Mouse (Mus musculus): ENCODE measurements around the gene Grip1. TPM values are rescaled to one million over a fixed set of nuclear protein-coding genes. Genes with fewer than 3 reads are reported as not detected.

Grip1 gene
- polyA plus RNA-seq, 1 experiment from 2014 or later = 3.1 TPM

- Histone ChIP-seq H3K27ac (no peak overlapping the region), H3K36me3 (no peaks in the 10 kb centered on the region), H3K4me3 (no peak overlapping the region), H3K4me2 (no peak overlapping the region), H3K27me3 (no peaks in the 10 kb centered on the region), H3K9me3 (no peaks in the 10 kb centered on the region), H3K4me1 (no peaks in the 10 kb centered on the region), H3K9ac (no peak overlapping the region)
- 91% methylated on average over 7 of the region's 7 CpGs for WGBS
- ATAC-seq (ENCODE audit: insufficient number of reproducible peaks, low FRiP score, low TSS enrichment, low read depth) = no peak
These were observed 17.8 kb upstream of the Grip1 start for GRCm38 (mm10) chr10:119435818-119436217.

- no peak overlapping the region for H3K27ac ChIP-seq
- no peaks in the 10 kb centered on the region for H3K9me3 ChIP-seq
- no peak overlapping the region for H3K9ac ChIP-seq
- no peak overlapping the region for H3K4me2 ChIP-seq
- no peaks in the 10 kb centered on the region for H3K4me1 ChIP-seq
- no peak overlapping the region for H3K4me3 ChIP-seq
- no peaks in the 10 kb centered on the region for H3K36me3 ChIP-seq
- 72% methylated on average over 3 of the region's 3 CpGs for WGBS
- H3K27me3 ChIP-seq = no peaks in the 10 kb centered on the region
- ATAC-seq (ENCODE audit: insufficient number of reproducible peaks, low FRiP score, low TSS enrichment, low read depth) = no peak
These were observed 16.3 kb upstream of the Grip1 start for GRCm38 (mm10) chr10:119437319-119437718.

- no peaks in the 10 kb centered on the region for H3K27me3 ChIP-seq
- H3K36me3 ChIP-seq = no peaks in the 10 kb centered on the region
- H3K4me3 ChIP-seq = no peak overlapping the region
- no peaks in the 10 kb centered on the region for H3K9me3 ChIP-seq
- H3K27ac ChIP-seq = no peak overlapping the region
- no peaks in the 10 kb centered on the region for H3K4me1 ChIP-seq
- H3K4me2 ChIP-seq = no peak overlapping the region
- no peak overlapping the region for H3K9ac ChIP-seq
- 44% methylated on average over 6 of the region's 6 CpGs for WGBS
- ATAC-seq (ENCODE audit: insufficient number of reproducible peaks, low FRiP score, low TSS enrichment, low read depth) = no peak
These were observed 11.9 kb upstream of the Grip1 start for GRCm38 (mm10) chr10:119441743-119442142.

GRCm38 (mm10) chr10:119447392-119447914 is 6.2 kb upstream of the Grip1 start:
- Histone ChIP-seq H3K27ac (no peak overlapping the region), H3K4me2 (no peak overlapping the region), H3K27me3 (peaks cover 2% of the 10 kb centered on the region; the same call in 1 of the 2 replicates), H3K36me3 (no peaks in the 10 kb centered on the region), H3K9ac (no peak overlapping the region), H3K4me3 (no peak overlapping the region), H3K9me3 (no peaks in the 10 kb centered on the region), H3K4me1 (peaks cover under 1% of the 10 kb centered on the region; the same call in 1 of the 2 replicates)
- ATAC-seq (ENCODE audit: insufficient number of reproducible peaks, low FRiP score, low TSS enrichment, low read depth) = no peak
- whole genome bisulfite sequencing = 81% methylated on average over 14 of the region's 14 CpGs

GRCm38 (mm10) chr10:119447930-119448329 is 5.7 kb upstream of the Grip1 start:
- H3K4me3 ChIP-seq = no peak overlapping the region
- no peak overlapping the region for H3K27ac ChIP-seq
- H3K4me1 ChIP-seq = peaks cover 5% of the 10 kb centered on the region
- no peak overlapping the region for H3K4me2 ChIP-seq
- no peak overlapping the region for H3K9ac ChIP-seq
- H3K36me3 ChIP-seq = no peaks in the 10 kb centered on the region
- WGBS = 90% methylated on average over 3 of the region's 3 CpGs
- ATAC-seq (ENCODE audit: insufficient number of reproducible peaks, low FRiP score, low TSS enrichment, low read depth) = no peak
- H3K9me3 ChIP-seq = no peaks in the 10 kb centered on the region
- H3K27me3 ChIP-seq = peaks cover 6% of the 10 kb centered on the region; the same call in 1 of the 2 replicates

GRCm38 (mm10) chr10:119452698-119453097 is 932 bp upstream of the Grip1 start:
- H3K4me3 ChIP-seq = peak overlapping the region; percentile 72
- H3K27me3 ChIP-seq = peaks cover 7% of the 10 kb centered on the region; the same call in 1 of the 2 replicates
- H3K4me1 ChIP-seq = peaks cover 20% of the 10 kb centered on the region
- H3K36me3 ChIP-seq = no peaks in the 10 kb centered on the region
- peak overlapping the region; percentile 99; the same call in 1 of the 2 replicates for H3K4me2 ChIP-seq
- H3K9me3 ChIP-seq = no peaks in the 10 kb centered on the region
- no peak overlapping the region for H3K9ac ChIP-seq
- ATAC-seq (ENCODE audit: insufficient number of reproducible peaks, low FRiP score, low TSS enrichment, low read depth) = no peak
- WGBS = 33% methylated on average over 5 of the region's 5 CpGs
- no peak overlapping the region for H3K27ac ChIP-seq

GRCm38 (mm10) chr10:119454106-119454667 is 557 bp downstream of the Grip1 start:
- H3K4me1 ChIP-seq = peaks cover 20% of the 10 kb centered on the region
- WGBS = under 1% methylated on average over 44 of the region's 57 CpGs

GRCm38 (mm10) chr10:119454668-119455542 is 1.3 kb downstream of the Grip1 start:
- Histone ChIP-seq H3K9ac (peak overlapping the region; percentile 64), H3K27me3 (peaks cover 7% of the 10 kb centered on the region; the same call in 1 of the 2 replicates), H3K36me3 (no peaks in the 10 kb centered on the region), H3K4me1 (peaks cover 20% of the 10 kb centered on the region), H3K4me3 (peak overlapping the region; percentile 72), H3K27ac (peak overlapping the region; percentile 71; the same call in 1 of the 2 replicates), H3K4me2 (peak overlapping the region; percentile 99), H3K9me3 (no peaks in the 10 kb centered on the region)
- WGBS = under 1% methylated on average over 30 of the region's 31 CpGs
- ATAC-seq (ENCODE audit: insufficient number of reproducible peaks, low FRiP score, low TSS enrichment, low read depth) = 0 out of 2 replicates have a peak, but pooled peaks have one; percentile 32

More at GRCm38 (mm10) chr10:119454106-119454667, 557 bp downstream of the Grip1 start:
- Histone ChIP-seq H3K4me2 (peak overlapping the region; percentile 99), H3K27ac (peak overlapping the region; percentile 71; the same call in 1 of the 2 replicates), H3K36me3 (no peaks in the 10 kb centered on the region), H3K9me3 (no peaks in the 10 kb centered on the region), H3K9ac (peak overlapping the region; percentile 64), H3K4me3 (peak overlapping the region; percentile 72), H3K27me3 (peaks cover 7% of the 10 kb centered on the region; the same call in 1 of the 2 replicates)
- peak; percentile 35; the same call in 1 of the 2 replicates for ATAC-seq (ENCODE audit: insufficient number of reproducible peaks, low FRiP score, low TSS enrichment, low read depth)

GRCm38 (mm10) chr10:119455543-119455940 is 1.9 kb downstream of the Grip1 start:
- peaks cover 7% of the 10 kb centered on the region; the same call in 1 of the 2 replicates for H3K27me3 ChIP-seq
- no peak overlapping the region for H3K27ac ChIP-seq
- H3K4me3 ChIP-seq = peak overlapping the region; percentile 72
- H3K9me3 ChIP-seq = no peaks in the 10 kb centered on the region
- 19% methylated on average over 10 of the region's 10 CpGs for WGBS
- H3K36me3 ChIP-seq = no peaks in the 10 kb centered on the region
- H3K4me1 ChIP-seq = peaks cover 20% of the 10 kb centered on the region
- H3K4me2 ChIP-seq = peak overlapping the region; percentile 99
- ATAC-seq (ENCODE audit: insufficient number of reproducible peaks, low FRiP score, low TSS enrichment, low read depth) = no peak
- no peak overlapping the region for H3K9ac ChIP-seq

- Histone ChIP-seq H3K4me3 (no peak overlapping the region), H3K4me1 (peaks cover 20% of the 10 kb centered on the region), H3K27me3 (peaks cover 7% of the 10 kb centered on the region; the same call in 1 of the 2 replicates), H3K9ac (no peak overlapping the region), H3K4me2 (no peak overlapping the region), H3K36me3 (no peaks in the 10 kb centered on the region), H3K27ac (no peak overlapping the region), H3K9me3 (no peaks in the 10 kb centered on the region)
- WGBS = 86% methylated on average over 5 of the region's 5 CpGs
- ATAC-seq (ENCODE audit: insufficient number of reproducible peaks, low FRiP score, low TSS enrichment, low read depth) = no peak
These were observed 3.5 kb downstream of the Grip1 start for GRCm38 (mm10) chr10:119457121-119457520.

- Histone ChIP-seq H3K4me1 (peaks cover 11% of the 10 kb centered on the region), H3K9me3 (no peaks in the 10 kb centered on the region), H3K27ac (no peak overlapping the region), H3K4me3 (no peak overlapping the region), H3K36me3 (no peaks in the 10 kb centered on the region), H3K27me3 (no peaks in the 10 kb centered on the region), H3K9ac (no peak overlapping the region), H3K4me2 (no peak overlapping the region)
- 80% methylated on average over 2 of the region's 2 CpGs for WGBS
- no peak for ATAC-seq (ENCODE audit: insufficient number of reproducible peaks, low FRiP score, low TSS enrichment, low read depth)
These were observed 5.4 kb downstream of the Grip1 start for GRCm38 (mm10) chr10:119458991-119459390.

- no peak overlapping the region for H3K27ac ChIP-seq
- no peak overlapping the region for H3K4me2 ChIP-seq
- WGBS = 88% methylated on average over 7 of the region's 7 CpGs
- no peaks in the 10 kb centered on the region for H3K4me1 ChIP-seq
- no peak overlapping the region for H3K4me3 ChIP-seq
- no peaks in the 10 kb centered on the region for H3K36me3 ChIP-seq
- H3K27me3 ChIP-seq = no peaks in the 10 kb centered on the region
- no peak overlapping the region for H3K9ac ChIP-seq
- ATAC-seq (ENCODE audit: insufficient number of reproducible peaks, low FRiP score, low TSS enrichment, low read depth) = no peak
- H3K9me3 ChIP-seq = no peaks in the 10 kb centered on the region
These were observed 9.7 kb downstream of the Grip1 start for GRCm38 (mm10) chr10:119463345-119463744.
